Mouse (Mus musculus) hindbrain, embryonic 14.5 days (tissue): ENCODE measurements at regions not wholly inside any gene's neighbourhood (a gene's known extent, or its start where the extent isn't known, plus 50 kb on each side); places are given as distances from the start of the nearest gene placed in this dataset.
"Not testable (repeated sequence)": the region's sequence is repeated elsewhere in the genome, so short reads cannot be mapped to it uniquely, and the experiment has no call there.

Source experiments
- ATAC-seq: fragments of 200-750 bp; cut with Nextera tagmentation; 2 replicates; pipeline ENCODE4 v1.8.0; 2017; ENCODE audit warnings: moderate number of reproducible peaks, mild to moderate bottlenecking, moderate TSS enrichment, moderate library complexity; ENCODE audit not compliant: low FRiP score
- DNase-seq: peaks from one replicate; pipeline ENCODE4 v3.0.0-alpha.2; 2015; ENCODE audit warnings: low spot score
- H3K27ac ChIP-seq: fragments of 300-500 bp; sonication (generic); 2 replicates; pipeline ENCODE4 v1.5.1; 2014; ENCODE audit warnings: mild to moderate bottlenecking, moderate library complexity
- H3K27me3 ChIP-seq: fragments of 300-500 bp; sonication (generic); 2 replicates; pipeline ENCODE4 v1.6.1; 2014; ENCODE audit warnings: mild to moderate bottlenecking, low read length, mixed read lengths; ENCODE audit not compliant: control insufficient read depth, insufficient read depth
- H3K36me3 ChIP-seq: fragments of 300-500 bp; sonication (generic); replicated peaks from 2 replicates; pipeline ENCODE4 v1.6.1; 2014; ENCODE audit not compliant: control insufficient read depth, insufficient read depth
- H3K4me1 ChIP-seq: fragments of 300-500 bp; sonication (generic); replicated peaks from 2 replicates; pipeline ENCODE4 v1.6.1; 2014; ENCODE audit warnings: antibody characterized with exemption, low read length, mixed read lengths; ENCODE audit not compliant: control insufficient read depth, insufficient read depth
- H3K4me2 ChIP-seq: fragments of 300-500 bp; sonication (generic); replicated peaks from 2 replicates; pipeline ENCODE4 v1.6.1; 2014; ENCODE audit warnings: mild to moderate bottlenecking, moderate library complexity
- H3K4me3 ChIP-seq: fragments of 300-500 bp; sonication (generic); replicated peaks from 2 replicates; pipeline ENCODE4 v1.5.1; 2014; ENCODE audit warnings: mild to moderate bottlenecking, low read length
- H3K9ac ChIP-seq: fragments of 300-500 bp; sonication (generic); 2 replicates; pipeline ENCODE4 v1.6.1; 2014
- H3K9me3 ChIP-seq: fragments of 300-500 bp; sonication (generic); 2 replicates; pipeline ENCODE4 v1.6.1; 2016; ENCODE audit warnings: low read length; ENCODE audit not compliant: control insufficient read depth
- WGBS: fragments of 180-500 bp; shearing (Covaris S2); extraction: QIAGEN DNeasy Blood & Tissue Kit; methylation state at CpG from one replicate; pipeline ENCODE4 v1.1.7; 2014; 5-methylcytosine and 5-hydroxymethylcytosine counted together

- Histone ChIP-seq H3K4me2 (no peak overlapping the region), H3K9me3 (no peaks in the 10 kb centered on the region), H3K27me3 (no peaks in the 10 kb centered on the region), H3K36me3 (no peaks in the 10 kb centered on the region), H3K4me3 (no peak overlapping the region), H3K4me1 (no peaks in the 10 kb centered on the region), H3K9ac (no peak overlapping the region), H3K27ac (no peak overlapping the region)
- 46% methylated on average over 1 of the region's 1 CpGs for WGBS
- DNase-seq: no peak
- ATAC-seq: no peak
These were observed 677.3 kb upstream of the Sorcs1 start for GRCm38 (mm10) chr19:51355701-51356100.

- H3K4me1 ChIP-seq: no peaks in the 10 kb centered on the region
- no peak overlapping the region for H3K27ac ChIP-seq
- H3K4me3 ChIP-seq: no peak overlapping the region
- no peaks in the 10 kb centered on the region for H3K36me3 ChIP-seq
- no peak for DNase-seq
- no peak overlapping the region for H3K4me2 ChIP-seq
- no peaks in the 10 kb centered on the region for H3K27me3 ChIP-seq
- 85% methylated on average over 2 of the region's 2 CpGs for WGBS
- ATAC-seq: no peak
- H3K9me3 ChIP-seq: no peaks in the 10 kb centered on the region
- no peak overlapping the region for H3K9ac ChIP-seq
These were observed 662.0 kb upstream of the Sorcs1 start for GRCm38 (mm10) chr19:51340491-51340890.

- no peak for ATAC-seq
- 66% methylated on average over 2 of the region's 2 CpGs for whole genome bisulfite sequencing
These were observed 651.6 kb upstream of the Sorcs1 start for GRCm38 (mm10) chr19:51330010-51330409.

GRCm38 (mm10) chr19:51303708-51304107 lies 625.3 kb upstream of the Sorcs1 start:
- Histone ChIP-seq H3K4me2 (no peak overlapping the region), H3K27ac (no peak overlapping the region), H3K27me3 (no peaks in the 10 kb centered on the region), H3K9ac (no peak overlapping the region), H3K36me3 (no peaks in the 10 kb centered on the region), H3K9me3 (no peaks in the 10 kb centered on the region), H3K4me1 (no peaks in the 10 kb centered on the region), H3K4me3 (no peak overlapping the region)
- ATAC-seq: no peak
- 81% methylated on average over 3 of the region's 3 CpGs for WGBS
- no peak for DNase-seq

More at GRCm38 (mm10) chr19:51330010-51330409, 651.6 kb upstream of the Sorcs1 start:
- no peaks in the 10 kb centered on the region for H3K9me3 ChIP-seq
- H3K4me2 ChIP-seq: no peak overlapping the region
- H3K27me3 ChIP-seq: no peaks in the 10 kb centered on the region
- H3K36me3 ChIP-seq: no peaks in the 10 kb centered on the region
- DNase-seq: no peak
- H3K9ac ChIP-seq: no peak overlapping the region
- no peak overlapping the region for H3K27ac ChIP-seq
- no peak overlapping the region for H3K4me3 ChIP-seq
- H3K4me1 ChIP-seq: no peaks in the 10 kb centered on the region

- not testable (repeated sequence) for H3K9ac ChIP-seq, ATAC-seq, H3K4me3 ChIP-seq, H3K4me1 ChIP-seq, DNase-seq, H3K9me3 ChIP-seq, H3K4me2 ChIP-seq, H3K36me3 ChIP-seq, H3K27ac ChIP-seq, H3K27me3 ChIP-seq
- 94% methylated on average over 4 of the region's 4 CpGs for WGBS
These were observed 618.2 kb upstream of the Sorcs1 start for GRCm38 (mm10) chr19:51296631-51297030.

- Histone ChIP-seq H3K4me1 (peaks cover 8% of the 10 kb centered on the region), H3K27me3 (no peaks in the 10 kb centered on the region), H3K4me2 (0 out of 2 replicates have a peak overlapping the region, but pooled peaks have one; percentile 2), H3K9me3 (no peaks in the 10 kb centered on the region), H3K4me3 (no peak overlapping the region), H3K36me3 (no peaks in the 10 kb centered on the region), H3K27ac (peak overlapping the region; percentile 58), H3K9ac (no peak overlapping the region)
- no peak for ATAC-seq
- peak; percentile 44 for DNase-seq
- 29% methylated on average over 4 of the region's 4 CpGs for WGBS
These were observed 590.6 kb upstream of the Sorcs1 start for GRCm38 (mm10) chr19:51268978-51269556.

- WGBS: 74% methylated on average over 2 of the region's 2 CpGs
- Histone ChIP-seq H3K36me3 (no peaks in the 10 kb centered on the region), H3K9me3 (no peaks in the 10 kb centered on the region), H3K9ac (no peak overlapping the region), H3K27me3 (no peaks in the 10 kb centered on the region), H3K27ac (no peak overlapping the region), H3K4me3 (no peak overlapping the region), H3K4me2 (no peak overlapping the region), H3K4me1 (no peaks in the 10 kb centered on the region)
- ATAC-seq (no peak), DNase-seq (no peak)
These were observed 561.9 kb upstream of the Sorcs1 start for GRCm38 (mm10) chr19:51240295-51240864.

- no peaks in the 10 kb centered on the region for H3K4me1 ChIP-seq
- H3K27ac ChIP-seq: no peak overlapping the region
- no peak overlapping the region for H3K4me2 ChIP-seq
- ATAC-seq (no peak), DNase-seq (no peak)
- H3K4me3 ChIP-seq: no peak overlapping the region
- no peaks in the 10 kb centered on the region for H3K9me3 ChIP-seq
- no peaks in the 10 kb centered on the region for H3K36me3 ChIP-seq
- no peak overlapping the region for H3K9ac ChIP-seq
- H3K27me3 ChIP-seq: no peaks in the 10 kb centered on the region
These were observed 559.7 kb upstream of the Sorcs1 start for GRCm38 (mm10) chr19:51238181-51238523.

GRCm38 (mm10) chr19:51237509-51238180 lies 559.2 kb upstream of the Sorcs1 start:
- ATAC-seq: no peak
- H3K4me1 ChIP-seq: no peaks in the 10 kb centered on the region
- no peak for DNase-seq
- H3K36me3 ChIP-seq: no peaks in the 10 kb centered on the region
- H3K9ac ChIP-seq: no peak overlapping the region
- 90% methylated on average over 1 of the region's 1 CpGs for WGBS
- no peak overlapping the region for H3K4me2 ChIP-seq
- no peaks in the 10 kb centered on the region for H3K9me3 ChIP-seq
- no peak overlapping the region for H3K4me3 ChIP-seq
- no peak overlapping the region for H3K27ac ChIP-seq
- H3K27me3 ChIP-seq: no peaks in the 10 kb centered on the region
